Mouse (Mus musculus): Measurements from ENCODE around the gene Lif. TPM values are rescaled to one million over a fixed set of nuclear protein-coding genes. Genes with fewer than 3 reads are reported as not detected.
A peak's percentile ranks its signal among the peaks of the same experiment; 100 is the strongest.

Lif gene
- total RNA-seq, 1 experiment, result 7.9 TPM

DNA sequence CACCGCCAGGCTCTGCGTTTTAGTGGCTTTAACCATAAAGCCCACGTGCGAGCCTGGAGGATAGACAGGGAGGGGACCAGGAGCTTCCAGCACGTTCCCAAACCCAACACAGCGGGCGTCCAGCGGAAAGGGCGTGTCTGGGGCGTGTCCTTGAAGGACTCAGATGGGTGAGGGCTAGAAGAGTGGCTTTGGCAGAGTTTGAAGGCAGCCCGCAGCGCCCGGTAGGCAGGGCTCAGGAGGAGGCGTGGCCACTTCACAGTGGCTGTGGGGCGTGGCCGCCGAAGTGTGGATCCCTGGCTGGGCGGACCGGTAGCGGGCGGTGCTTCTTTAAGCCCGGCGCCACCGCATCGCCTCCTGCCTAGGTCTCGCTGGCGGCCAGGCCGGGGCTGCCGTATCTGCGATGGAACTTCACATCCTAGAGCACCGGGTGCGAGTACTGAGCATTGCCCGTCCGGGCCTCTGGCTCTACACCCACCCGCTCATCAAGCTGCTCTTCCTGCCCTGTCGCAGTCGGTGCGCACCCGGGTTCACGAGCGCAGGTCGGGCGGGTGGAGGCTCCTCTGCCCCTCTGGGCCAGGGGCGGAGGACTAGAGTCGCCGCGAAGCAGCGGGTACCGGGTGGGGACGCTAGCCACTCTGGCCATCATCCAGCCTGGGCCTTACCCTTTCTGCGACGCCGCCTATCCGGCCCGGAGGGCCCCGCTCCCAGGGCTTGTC is 39.3 kb upstream of the Lif start, which contains the start of gene Castor1:
Gene Castor1, plus strand, starts transcription at position 312 of the 716 bp plus-strand sequence.
- H3K27ac ChIP-seq (ENCODE audit: insufficient read depth, low read depth, low read length, poor library complexity, severe bottlenecking), result peak within 1 kb of the TSS; percentile 32; the same call in 1 of the 2 replicates
- in situ Hi-C loops (cut with MboI; ENCODE audit: low sequenced_read_pairs in 2 of 2, unreplicated experiment in 2 of 2), result no loop called here

DNA sequence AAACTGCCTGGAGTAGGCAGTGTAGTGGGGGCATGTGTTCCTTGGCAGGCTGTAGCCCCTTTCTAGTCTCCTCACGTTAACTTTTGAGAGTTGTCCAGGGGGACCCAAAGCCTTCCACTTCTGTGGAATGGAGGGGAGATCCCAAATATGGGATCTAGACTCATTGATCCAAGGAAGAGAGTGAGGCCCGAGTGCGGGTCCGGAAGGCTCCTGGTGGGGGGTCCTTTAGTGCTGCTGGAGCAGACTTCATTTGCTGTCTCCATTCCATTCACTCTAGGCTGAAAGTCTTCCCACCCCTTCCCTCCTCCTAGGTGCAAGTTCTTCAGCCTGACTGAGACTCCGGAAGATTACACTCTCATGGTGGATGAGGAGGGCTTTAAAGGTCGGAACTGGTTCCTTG is 38.7 kb upstream of the Lif start:
- Histone ChIP-seq H3K4me1 (ENCODE audit: control insufficient read depth in 2 of 2, insufficient read depth in 2 of 2, low read length in 2 of 2, poor library complexity in 1 of 2) (peaks cover 2 to 31% of the 10 kb centered on the region in 2 experiments; a peak in 1 of 4 replicates), H3K27ac (ENCODE audit: insufficient read depth, low read depth, low read length, poor library complexity, severe bottlenecking) (no peak overlapping the region), H3K9me3 (ENCODE audit: control insufficient read depth, insufficient read depth, low read depth, low read length) (no peaks in the 10 kb centered on the region), H3K9ac (ENCODE audit: insufficient read depth, low read depth, low read length, poor library complexity, severe bottlenecking) (peak overlapping the region; percentile 76), H3K4me3 (ENCODE audit: insufficient read depth in 1 of 2, low read depth in 1 of 2, low read length in 2 of 2, poor library complexity in 1 of 2, severe bottlenecking in 1 of 2) (peak overlapping the region; percentile 71 to 95), H3K36me3 (ENCODE audit: control insufficient read depth, insufficient read depth, low read length, poor library complexity, severe bottlenecking) (peaks cover 17% of the 10 kb centered on the region; the same call in 1 of the 2 replicates)
- in situ Hi-C loops (cut with MboI; ENCODE audit: low sequenced_read_pairs in 2 of 2, unreplicated experiment in 2 of 2), result no loop called here
- DNase-seq (ENCODE audit: low read depth, low spot score), result no peak
- TF ChIP-seq ZC3H11A (IDR thresholded peaks at IDR 0.05; ENCODE audit: borderline replicate concordance, low read depth, low read length), result no peak

More for the DNA sequence above, 39.3 kb upstream of the Lif start, which contains the start of gene Castor1:
- no peaks in the 10 kb centered on the region for H3K9me3 ChIP-seq (ENCODE audit: control insufficient read depth, insufficient read depth, low read depth, low read length)
- peak within 1 kb of the TSS; percentile 71 to 95 for H3K4me3 ChIP-seq (ENCODE audit: insufficient read depth in 1 of 2, low read depth in 1 of 2, low read length in 2 of 2, poor library complexity in 1 of 2, severe bottlenecking in 1 of 2)
- H3K4me1 ChIP-seq (ENCODE audit: control insufficient read depth in 2 of 2, insufficient read depth in 2 of 2, low read length in 2 of 2, poor library complexity in 1 of 2), result peaks cover 2 to 31% of the 10 kb centered on the region in 2 experiments; a peak in 1 of 4 replicates
- H3K36me3 ChIP-seq (ENCODE audit: control insufficient read depth, insufficient read depth, low read length, poor library complexity, severe bottlenecking), result peaks cover 22% of the 10 kb centered on the region; the same call in 1 of the 2 replicates
- TF ChIP-seq ZC3H11A (IDR thresholded peaks at IDR 0.05; ENCODE audit: borderline replicate concordance, low read depth, low read length) (no peak), MAFK (IDR thresholded peaks at IDR 0.05; ENCODE audit: insufficient read depth, low read depth, low read length) (no peak), HCFC1 (IDR thresholded peaks at IDR 0.05; ENCODE audit: borderline replicate concordance, insufficient read depth, low read length) (no peak), ZNF384 (IDR thresholded peaks at IDR 0.05; ENCODE audit: low read depth, low read length) (no peak), CHD2 (IDR thresholded peaks at IDR 0.05; ENCODE audit: low read depth, low read length) (no peak)
- H3K9ac ChIP-seq (ENCODE audit: insufficient read depth, low read depth, low read length, poor library complexity, severe bottlenecking), result peak within 1 kb of the TSS; percentile 76
- DNase-seq (ENCODE audit: low read depth, low spot score), result peak; percentile 98

DNA sequence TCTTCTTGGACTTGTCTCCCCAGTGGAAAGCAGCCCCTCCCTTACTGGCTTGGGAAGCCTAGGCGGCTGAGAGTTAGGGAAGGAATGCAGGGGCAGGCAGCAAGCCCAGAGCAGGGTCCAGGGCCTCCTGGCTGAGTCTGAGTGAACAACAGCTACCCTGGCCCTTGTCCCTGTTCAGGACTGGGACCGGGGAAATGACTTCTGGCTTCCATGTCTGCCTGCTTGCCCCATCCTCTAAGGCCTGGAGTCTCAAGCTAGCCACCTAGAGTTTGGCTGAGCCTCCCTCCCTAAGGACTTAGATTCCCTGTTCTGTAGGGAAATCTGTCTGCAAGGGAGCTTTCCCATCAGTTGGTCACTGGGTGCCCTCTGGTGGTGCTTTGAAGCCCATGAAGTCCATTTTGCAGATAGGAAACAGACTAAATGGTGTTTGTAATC is 38.0 kb upstream of the Lif start:
- H3K27ac ChIP-seq (ENCODE audit: insufficient read depth, low read depth, low read length, poor library complexity, severe bottlenecking), result no peak overlapping the region
- no peaks in the 10 kb centered on the region for H3K9me3 ChIP-seq (ENCODE audit: control insufficient read depth, insufficient read depth, low read depth, low read length)
- TF ChIP-seq MAFK (IDR thresholded peaks at IDR 0.05; ENCODE audit: insufficient read depth, low read depth, low read length), result no peak
- TF ChIP-seq ZC3H11A (IDR thresholded peaks at IDR 0.05; ENCODE audit: borderline replicate concordance, low read depth, low read length), result peak; percentile 10; the same call in 1 of the 2 replicates
- H3K4me3 ChIP-seq (ENCODE audit: insufficient read depth in 1 of 2, low read depth in 1 of 2, low read length in 2 of 2, poor library complexity in 1 of 2, severe bottlenecking in 1 of 2), result peak overlapping the region; percentile 71 to 95; a peak in 1 of 4 replicates
- DNase-seq (ENCODE audit: low read depth, low spot score), result no peak
- in situ Hi-C loops (cut with MboI; ENCODE audit: low sequenced_read_pairs in 2 of 2, unreplicated experiment in 2 of 2), result no loop called here
- H3K36me3 ChIP-seq (ENCODE audit: control insufficient read depth, insufficient read depth, low read length, poor library complexity, severe bottlenecking), result peaks cover 16% of the 10 kb centered on the region; the same call in 1 of the 2 replicates
- peaks cover 1 to 35% of the 10 kb centered on the region in 2 experiments; a peak in 2 of 4 replicates for H3K4me1 ChIP-seq (ENCODE audit: control insufficient read depth in 2 of 2, insufficient read depth in 2 of 2, low read length in 2 of 2, poor library complexity in 1 of 2)
- peak overlapping the region; percentile 76; the same call in 1 of the 2 replicates for H3K9ac ChIP-seq (ENCODE audit: insufficient read depth, low read depth, low read length, poor library complexity, severe bottlenecking)

DNA sequence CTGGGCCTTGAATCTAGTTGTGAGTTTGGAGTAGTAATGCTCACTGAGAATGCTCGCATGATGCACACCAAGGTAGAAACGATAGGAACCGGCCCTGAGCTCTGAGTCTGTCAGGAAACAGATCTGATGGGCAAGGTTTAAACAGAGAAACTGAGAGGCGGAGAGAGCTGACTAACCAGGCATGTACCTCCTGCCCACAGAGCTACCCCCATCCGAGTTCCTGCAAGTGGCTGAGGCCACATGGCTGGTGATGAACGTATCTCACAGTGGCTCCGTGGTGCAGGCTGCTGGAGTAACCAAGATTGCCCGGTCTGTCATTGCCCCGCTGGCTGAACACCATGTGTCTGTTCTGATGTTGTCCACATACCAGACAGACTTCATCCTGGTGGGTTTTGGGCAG is 37.4 kb upstream of the Lif start:
- in situ Hi-C loops (cut with MboI; ENCODE audit: low sequenced_read_pairs in 2 of 2, unreplicated experiment in 2 of 2), result loop anchor here in 1 of 2 experiments (5.0 kb wide), 1 partner anchor 37 kb away; the partner anchor contains the start of gene Lif

More for the DNA sequence above, 37.4 kb upstream of the Lif start:
- DNase-seq (ENCODE audit: low read depth, low spot score), result no peak
- no peak overlapping the region for H3K9ac ChIP-seq (ENCODE audit: insufficient read depth, low read depth, low read length, poor library complexity, severe bottlenecking)
- TF ChIP-seq ZNF384 (IDR thresholded peaks at IDR 0.05; ENCODE audit: low read depth, low read length) (no peak), HCFC1 (IDR thresholded peaks at IDR 0.05; ENCODE audit: borderline replicate concordance, insufficient read depth, low read length) (no peak), CHD2 (IDR thresholded peaks at IDR 0.05; ENCODE audit: low read depth, low read length) (no peak)
- no peaks in the 10 kb centered on the region for H3K9me3 ChIP-seq (ENCODE audit: control insufficient read depth, insufficient read depth, low read depth, low read length)
- H3K4me3 ChIP-seq (ENCODE audit: insufficient read depth in 1 of 2, low read depth in 1 of 2, low read length in 2 of 2, poor library complexity in 1 of 2, severe bottlenecking in 1 of 2), result no peak overlapping the region
- no peak overlapping the region for H3K27ac ChIP-seq (ENCODE audit: insufficient read depth, low read depth, low read length, poor library complexity, severe bottlenecking)
- H3K4me1 ChIP-seq (ENCODE audit: control insufficient read depth in 2 of 2, insufficient read depth in 2 of 2, low read length in 2 of 2, poor library complexity in 1 of 2), result peaks cover 0 to 34% of the 10 kb centered on the region in 2 experiments; a peak in 2 of 4 replicates
- H3K36me3 ChIP-seq (ENCODE audit: control insufficient read depth, insufficient read depth, low read length, poor library complexity, severe bottlenecking), result peaks cover 13% of the 10 kb centered on the region; the same call in 1 of the 2 replicates

Data from ES-E14 (cell line).